Mouse (Mus musculus): ENCODE measurements around the gene Rin2.

Gene Rin2

DNA sequence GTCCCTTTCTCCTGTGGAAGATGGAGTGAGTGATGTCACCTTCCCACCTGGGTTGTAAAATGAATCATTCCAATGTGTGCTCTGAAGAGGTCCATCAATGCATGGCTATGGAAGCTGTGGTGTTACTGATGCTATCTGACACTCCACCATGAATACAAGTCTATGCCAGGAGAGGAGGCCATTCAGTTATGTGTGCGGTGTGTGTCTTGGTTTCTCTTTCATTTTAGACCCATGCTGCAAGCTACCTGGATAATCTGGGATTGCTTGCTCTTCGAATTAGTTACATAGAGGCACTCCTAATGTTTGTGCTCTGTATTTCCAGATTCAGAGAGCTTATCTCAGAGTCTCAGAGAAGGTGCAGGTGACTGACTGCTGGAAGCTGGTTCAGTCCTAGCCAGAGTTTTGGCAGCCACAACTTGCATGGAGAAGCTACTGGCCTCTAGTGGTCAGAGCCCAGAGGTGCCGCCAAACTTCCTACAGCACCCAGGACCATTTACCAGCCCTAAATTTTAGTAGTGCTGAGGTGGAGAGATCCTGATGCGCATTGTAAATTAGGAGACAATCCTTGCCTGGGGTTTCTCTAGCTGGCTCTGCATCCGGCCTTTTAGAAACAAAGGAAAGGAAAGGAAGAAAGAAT is 119.4 kb downstream of the Rin2 start:
- peak; percentile 83 for DNase-seq

DNA sequence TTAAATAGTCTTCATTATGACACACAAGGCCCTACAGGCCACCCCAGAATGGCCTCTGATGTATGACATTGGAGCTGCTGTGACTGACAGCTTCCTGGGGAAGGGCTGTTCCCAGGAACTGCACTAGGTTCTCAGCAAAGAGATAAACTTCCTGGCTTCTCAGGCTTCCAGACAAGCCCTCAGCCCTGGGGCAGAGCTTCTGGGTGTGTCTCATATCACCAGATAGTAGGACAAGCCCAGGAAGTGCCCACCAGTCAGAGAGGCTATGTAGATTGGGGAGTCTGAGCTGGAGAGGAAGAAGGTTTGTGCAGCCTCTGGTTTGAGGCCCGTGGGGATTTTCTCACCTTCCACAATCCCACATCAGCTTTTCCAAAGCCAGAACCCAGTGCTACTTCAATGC is 122.8 kb downstream of the Rin2 start:
- DNase-seq, result no peak

DNA sequence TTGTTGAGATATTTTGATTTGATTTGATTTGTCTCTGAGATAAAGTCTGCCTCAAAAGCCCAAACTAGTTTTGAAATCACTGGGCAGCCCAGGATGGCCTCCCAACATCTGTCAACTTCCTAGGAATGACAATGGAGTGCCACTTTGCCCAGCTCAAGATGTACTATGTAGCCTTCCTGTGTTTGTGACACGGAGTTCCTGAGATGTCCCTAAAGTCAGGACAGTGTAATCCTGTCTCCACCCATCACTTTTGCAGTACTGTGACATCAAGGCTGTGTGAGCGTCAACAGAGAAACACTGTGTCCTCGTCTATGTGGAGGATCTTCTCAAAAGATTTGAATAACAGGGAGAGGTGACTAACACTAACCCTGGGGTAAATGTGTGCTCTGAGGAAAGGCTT is 123.9 kb downstream of the Rin2 start:
- no peak for DNase-seq

DNA sequence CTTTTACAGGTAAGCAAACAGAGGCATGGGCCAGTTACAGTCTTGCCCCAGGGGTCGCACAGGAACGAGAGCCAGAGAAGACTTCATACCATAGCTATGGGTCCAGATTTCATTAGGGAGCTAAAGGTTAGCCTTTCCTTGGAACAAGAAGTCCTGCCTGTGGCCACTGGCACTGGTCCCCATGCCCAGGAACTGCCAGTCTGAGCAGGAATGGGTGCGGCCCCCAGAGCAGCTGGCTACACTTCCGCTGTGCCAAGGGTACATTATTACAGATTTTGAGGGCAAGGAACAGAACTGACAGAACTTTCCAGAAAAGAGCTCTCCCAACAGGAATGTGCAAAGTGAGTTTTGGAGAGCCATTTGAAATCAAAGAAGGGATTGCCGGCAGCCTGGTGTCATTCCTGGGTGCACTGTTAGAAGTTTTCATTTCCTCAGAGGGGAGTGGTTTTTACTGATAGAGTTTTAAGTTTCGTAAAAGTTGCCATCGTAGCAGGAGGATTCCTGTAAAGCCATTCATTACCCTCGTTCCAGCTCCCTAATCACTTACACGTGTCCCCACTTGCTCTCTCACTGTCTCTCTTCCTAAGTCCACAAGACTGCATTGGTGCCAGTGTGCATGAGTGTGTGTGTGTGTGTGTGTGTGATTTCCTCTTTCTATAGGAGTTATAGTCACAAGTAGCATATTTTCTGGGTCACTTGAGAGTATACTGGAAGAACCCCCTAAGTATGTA is 126.5 kb downstream of the Rin2 start:
- DNase-seq, result peak; percentile 62

DNA sequence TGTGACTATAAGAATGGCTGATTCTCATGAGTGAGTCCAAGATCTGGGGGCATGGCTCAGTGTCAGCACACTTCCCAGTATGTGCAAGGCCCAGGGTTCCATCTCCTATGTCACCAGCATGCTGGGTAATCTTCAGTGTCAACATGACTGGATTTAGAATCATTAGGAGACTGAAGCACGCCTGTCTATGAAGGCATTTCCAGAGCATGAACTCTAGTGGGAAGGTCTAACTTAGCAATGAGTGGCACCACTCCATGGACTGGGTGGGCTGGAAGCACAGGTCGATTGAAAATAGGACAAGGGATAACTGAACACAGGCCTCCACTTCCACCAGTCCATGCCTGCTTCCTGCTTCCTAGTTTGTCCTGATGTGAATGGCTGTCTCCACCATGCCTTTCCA is 127.6 kb downstream of the Rin2 start:
- DNase-seq, result no peak

DNA sequence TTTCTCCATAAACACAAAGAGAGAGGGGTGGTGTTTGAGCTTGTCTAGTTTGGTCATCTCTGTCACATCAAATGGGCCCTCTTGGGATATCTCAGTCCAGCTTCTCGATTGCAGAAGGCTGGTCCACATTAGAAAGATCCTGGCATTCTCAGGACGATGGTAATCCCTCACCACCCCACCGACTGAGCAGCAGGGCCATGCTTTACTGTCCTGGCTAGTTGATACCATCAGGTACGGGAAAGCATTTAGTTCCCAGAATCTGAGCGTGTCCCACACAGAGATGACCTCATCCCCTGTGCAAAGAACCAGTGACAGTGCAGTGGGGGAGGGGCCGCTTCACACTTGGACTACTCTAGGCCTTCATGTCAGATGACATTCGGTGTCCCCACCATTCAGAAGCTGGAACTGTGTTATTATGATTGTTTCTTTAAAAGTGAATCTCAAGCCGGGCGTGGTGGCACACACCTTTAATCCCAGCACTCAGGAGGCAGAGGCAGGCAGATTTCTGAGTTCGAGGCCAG is 128.9 kb downstream of the Rin2 start:
- DNase-seq, result no peak

DNA sequence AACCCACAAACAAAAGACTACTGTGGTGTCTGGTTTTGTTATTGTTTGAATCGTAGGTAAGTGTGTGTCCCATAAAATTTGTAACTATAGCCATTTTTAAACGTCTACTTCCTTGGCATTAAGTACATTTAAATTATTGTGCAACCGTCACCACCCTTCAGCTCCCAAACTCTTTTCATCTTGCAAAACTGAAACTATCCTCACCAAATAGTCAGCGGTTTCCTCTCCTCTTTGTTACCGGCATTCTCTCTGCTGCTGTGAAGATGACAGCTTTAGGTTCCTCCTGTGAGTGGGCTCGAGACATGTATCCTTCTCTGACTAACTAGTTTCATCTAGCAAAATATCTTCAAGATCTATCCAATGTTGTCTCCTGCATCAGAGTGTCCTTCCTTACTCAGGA is 129.5 kb downstream of the Rin2 start:
- no peak for DNase-seq

DNA sequence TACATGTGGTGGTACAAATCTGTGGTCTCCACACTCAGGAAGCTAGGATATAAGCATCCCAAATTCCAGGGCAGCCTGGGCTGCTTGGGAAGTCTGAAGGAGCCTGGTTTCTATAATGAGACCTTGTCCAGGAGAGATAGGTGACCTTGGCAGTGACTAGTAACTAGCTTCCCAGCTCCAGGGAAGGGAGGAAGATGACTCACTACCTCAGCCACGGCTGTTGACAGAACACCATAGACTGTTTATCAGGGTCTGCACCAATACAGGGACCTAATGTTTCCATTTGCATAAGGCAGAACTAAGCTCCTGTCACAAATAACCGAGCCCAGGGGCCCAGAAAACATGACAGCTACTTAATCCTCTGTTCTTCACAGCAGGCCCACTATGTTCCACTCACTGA is 132.3 kb downstream of the Rin2 start:
- DNase-seq, result no peak

DNA sequence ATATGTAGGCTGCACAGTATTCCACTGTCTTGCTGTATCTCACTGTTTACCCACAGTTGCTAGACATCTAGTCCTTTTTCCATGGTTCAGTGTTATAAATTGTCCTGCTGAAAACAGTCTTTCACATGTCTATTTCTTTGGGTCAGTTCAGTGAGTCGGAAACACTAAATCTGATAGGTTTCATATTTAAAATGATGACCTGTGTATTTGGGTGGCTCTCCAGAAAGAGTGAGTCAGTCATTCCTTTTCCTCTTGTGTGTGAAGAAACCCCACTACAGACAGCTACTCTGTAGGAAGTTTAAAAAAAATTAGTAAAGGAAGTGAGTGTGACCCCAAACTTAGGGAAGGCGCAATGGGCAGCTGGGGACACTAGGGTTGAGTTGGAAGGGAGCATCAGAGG is 133.2 kb downstream of the Rin2 start:
- no peak for DNase-seq

DNA sequence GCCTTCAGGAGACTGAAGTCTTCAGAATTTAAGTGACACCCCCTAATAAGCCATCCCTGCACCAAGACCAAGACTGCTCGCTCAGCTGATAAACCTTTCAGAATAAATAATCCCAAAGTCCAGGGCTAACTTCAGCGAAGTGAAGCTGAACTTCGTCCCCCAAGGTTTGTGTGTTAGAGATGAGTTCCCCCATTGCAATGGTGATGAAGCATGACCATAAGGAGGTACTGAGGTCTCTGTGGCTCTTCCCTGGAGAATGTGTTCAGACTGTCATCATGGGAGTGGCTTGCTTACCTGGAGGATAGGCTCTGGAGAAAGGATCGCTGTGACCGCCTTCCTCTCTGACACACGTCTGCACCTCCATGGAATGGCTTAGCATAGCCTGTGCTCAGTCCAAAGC is 133.7 kb downstream of the Rin2 start:
- no peak for DNase-seq

DNA sequence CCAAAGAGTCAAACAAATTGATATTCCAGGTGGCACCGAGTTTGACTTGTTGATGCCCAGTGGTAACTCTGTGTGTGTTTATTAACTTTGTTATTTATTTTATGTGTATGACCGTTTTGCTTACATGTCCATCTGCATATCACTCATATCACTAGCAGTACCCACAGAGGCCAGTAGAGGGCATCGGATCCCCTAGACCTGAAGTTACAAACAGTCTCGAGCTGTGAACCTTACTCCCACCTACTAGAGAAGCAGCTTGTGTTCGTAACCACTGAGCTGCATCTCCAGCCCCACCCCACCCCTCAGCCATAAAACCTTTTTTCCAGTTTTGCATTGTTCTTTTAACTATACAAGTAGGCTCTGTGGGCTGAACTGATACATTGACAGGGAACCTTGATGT is 135.7 kb downstream of the Rin2 start:
- no peak for DNase-seq

DNA sequence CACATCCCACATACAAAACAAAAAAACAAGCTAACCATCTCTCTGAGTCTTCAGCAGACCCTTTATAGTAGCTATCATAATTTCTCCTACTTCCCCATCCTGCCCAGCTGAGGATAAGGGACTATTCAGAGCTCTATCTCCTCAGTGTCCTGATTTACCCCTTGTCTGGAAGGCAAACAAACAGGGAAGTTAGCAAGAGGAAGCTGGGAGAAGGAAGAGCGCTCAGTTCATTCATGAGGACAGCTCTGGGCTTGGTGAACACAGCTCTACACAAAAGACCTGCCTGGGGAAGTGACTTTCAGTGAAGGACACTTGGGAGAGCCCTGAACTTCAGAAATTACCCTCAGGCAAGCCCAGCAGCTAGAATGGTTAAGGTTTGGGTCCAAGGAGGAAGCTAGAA is 137.8 kb downstream of the Rin2 start:
- DNase-seq, result no peak

DNA sequence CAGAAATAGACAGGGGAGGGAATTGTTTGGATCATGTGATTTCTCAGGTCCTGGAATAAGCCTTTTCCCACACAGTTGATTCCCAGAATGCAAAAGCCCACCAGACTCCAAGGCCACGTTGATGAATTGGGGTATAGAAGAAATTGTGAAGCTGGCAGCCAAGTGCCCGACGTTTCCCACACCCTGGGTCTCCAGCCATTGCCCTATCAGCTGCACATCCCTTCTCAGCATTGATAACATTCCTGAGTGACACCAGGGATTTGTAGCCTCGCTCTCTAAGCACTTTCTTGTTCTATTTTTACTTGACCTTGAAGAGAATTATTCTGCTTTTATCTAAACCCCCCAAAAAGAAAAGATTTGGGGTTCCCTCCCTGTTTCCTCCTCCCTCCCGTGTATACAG is 142.2 kb downstream of the Rin2 start:
- DNase-seq, result no peak

DNA sequence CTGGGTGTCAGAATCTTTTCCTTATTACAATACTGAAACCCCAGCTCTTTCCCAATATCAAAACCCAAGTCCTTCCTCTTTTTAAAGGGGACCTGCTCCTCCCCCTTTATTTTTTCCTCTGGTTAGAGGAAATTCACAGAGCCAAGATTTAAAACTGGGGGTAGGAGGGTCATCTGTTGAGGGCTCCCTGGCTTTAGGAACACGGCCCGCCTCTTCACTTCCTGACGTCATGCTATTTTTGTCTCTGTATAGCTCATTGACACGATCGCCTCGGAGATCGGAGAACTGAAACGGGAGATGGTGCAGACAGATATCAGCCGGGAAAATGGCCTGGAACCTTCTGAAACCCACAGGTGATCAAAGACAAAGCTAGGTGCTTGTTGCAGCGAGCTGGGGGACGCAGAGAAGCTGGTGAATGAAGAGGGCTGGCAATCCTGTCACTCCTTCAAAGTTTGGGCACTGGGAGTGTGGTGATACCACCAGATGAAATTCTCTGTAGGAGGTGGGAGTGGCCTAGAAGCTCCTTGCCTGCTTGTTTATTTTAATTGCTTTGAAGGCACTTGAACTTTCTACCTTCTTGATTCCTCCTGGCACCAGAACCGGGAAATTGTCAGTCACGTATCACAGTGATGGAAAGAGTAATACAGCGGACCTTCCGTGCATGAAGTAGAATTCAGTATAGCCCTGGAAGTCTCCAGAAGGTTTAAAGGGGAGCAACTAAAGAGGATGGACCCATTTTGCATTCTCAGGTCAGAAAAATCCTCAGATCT is 147.2 kb downstream of the Rin2 start:
- peak; percentile 52 for DNase-seq

DNA sequence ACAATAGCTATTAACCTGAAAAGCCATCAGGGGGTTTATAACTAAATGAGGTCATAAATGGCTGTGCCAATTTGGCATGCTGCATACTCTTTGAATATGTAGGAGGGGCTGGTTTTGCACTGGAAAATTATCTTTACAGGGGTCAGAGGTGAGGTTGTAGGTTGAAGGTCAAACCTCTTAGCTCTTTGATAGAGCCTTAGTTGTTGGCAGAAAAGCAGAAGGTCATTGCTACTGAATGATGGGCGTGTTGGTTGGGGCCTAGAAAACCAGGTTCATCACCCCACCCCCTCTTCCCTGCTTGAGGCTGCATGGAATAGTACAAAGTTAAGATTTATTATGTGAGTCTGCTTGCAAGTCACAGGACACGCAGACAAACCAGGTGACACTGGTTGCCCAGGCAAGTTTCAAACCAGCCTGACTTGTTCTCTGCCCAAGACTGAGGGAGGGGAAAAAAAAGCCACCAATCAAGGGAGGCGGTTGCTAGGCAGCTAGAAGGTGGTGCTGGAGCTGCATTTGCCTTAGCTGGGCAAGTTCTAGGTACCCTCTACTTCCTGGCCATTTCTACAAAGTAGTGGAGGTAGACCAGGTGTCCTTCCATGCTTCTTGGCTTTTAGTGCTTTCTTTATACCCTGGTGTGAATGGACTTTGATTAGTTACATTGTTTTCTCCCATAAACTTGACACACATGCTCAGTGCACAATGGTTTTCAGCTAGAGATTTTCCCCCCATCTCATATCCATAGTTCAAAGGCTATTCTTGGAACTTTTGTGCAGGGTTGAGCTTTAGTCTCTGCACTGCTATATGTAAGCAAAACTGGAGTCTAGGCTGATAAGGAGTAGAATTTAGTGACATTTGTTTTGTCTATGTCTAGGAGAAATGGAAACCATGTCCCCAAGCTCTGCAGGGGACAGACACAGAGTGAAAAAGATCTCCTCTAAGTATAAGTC is 148.0 kb downstream of the Rin2 start:
- DNase-seq, result peak; percentile 71

DNA sequence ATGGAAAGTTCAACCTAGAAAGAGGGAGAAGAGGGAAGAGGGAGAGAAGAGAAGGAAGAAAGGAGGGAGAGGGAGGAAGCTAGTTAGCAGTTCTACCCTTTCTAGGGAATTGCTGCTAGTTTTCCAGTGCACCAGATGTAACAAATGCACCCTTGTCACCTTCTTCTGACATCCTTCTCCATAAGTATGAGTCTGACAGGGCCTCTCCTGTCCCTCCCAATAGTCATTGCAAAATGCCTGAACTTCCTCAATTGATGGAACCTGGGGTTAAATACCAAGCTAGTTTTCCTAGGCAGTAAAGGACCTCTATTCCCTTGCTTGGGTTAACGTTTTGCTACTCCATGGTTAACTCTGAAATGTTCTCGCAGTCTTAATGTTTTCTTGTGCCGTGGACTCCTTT is 149.7 kb downstream of the Rin2 start:
- no peak for DNase-seq

DNA sequence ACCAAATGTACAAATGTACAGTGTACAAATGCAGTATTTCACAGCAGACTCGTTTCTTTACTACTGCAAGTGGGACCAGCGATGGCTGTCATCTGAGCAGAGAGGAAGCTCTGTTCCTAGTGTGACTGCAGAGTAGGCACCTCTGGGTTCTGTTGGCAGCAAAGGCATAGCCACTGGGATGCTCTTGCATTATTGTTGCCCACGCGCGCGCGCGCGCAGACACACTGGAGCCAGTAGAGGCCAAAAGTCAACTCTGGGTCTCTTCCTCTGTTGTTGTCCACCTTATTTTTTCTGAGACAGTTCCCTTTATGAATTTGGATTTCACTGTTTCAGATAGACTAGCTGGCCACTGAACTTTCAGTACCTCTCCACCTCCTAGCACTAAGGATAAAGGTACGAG is 150.2 kb downstream of the Rin2 start:
- DNase-seq, result no peak

DNA sequence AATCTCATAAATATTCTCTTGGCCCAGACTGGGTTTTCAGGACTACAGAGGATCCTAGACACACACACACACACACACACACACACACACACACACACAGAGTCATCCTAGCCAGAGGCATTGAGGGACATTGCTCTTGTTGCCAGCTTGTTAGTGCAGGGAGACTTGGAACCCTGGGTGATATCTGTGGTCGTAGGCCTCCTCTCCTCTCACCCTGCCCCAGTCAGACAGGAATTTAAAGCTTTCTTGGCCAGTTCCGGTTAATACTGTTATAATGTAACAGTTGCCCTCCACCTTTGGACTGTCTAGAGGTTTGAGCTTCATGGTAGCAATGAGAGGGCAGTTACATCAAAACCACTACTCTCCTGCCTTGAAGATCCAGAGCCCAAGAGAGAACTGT is 152.9 kb downstream of the Rin2 start:
- DNase-seq, result peak; percentile 54

DNA sequence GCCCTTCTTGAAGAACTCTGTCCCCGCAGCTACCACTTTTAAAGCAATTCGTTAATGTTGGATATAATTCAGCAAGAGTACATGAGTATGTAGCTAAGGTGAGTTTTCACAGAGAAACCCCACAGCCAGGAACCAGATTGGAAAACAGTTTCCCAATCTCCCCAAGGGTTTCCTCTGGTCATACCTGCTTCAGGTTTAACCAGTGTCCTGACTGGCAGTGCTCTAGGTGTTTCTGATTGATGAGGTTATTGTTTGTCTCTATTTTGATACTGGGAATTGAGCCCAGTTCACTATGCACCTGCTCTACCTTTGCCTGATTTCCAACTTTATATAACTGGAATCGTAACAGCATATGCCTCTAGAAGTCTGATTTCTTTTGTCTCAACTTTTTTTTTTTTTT is 153.6 kb downstream of the Rin2 start:
- DNase-seq, result no peak

DNA sequence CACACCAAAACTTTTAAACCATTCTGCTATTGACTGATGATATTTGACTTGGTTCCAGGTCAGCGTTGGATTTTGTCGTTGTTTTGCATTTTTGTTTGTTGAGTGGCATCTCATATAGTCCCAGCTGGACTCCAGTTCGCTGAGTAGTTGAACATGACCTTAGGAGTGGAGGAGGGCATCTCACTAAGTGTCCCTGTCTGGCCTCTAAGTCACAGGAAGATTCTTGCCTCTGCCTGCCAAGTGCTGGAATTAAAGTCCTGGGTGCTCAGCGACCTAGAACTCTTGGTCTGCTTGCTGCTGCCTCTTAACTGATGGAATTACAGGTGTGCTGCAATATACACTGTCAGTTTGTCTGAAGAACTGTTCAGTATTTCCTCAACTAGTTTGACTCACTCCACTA is 154.2 kb downstream of the Rin2 start:
- DNase-seq, result peak; percentile 40

DNA sequence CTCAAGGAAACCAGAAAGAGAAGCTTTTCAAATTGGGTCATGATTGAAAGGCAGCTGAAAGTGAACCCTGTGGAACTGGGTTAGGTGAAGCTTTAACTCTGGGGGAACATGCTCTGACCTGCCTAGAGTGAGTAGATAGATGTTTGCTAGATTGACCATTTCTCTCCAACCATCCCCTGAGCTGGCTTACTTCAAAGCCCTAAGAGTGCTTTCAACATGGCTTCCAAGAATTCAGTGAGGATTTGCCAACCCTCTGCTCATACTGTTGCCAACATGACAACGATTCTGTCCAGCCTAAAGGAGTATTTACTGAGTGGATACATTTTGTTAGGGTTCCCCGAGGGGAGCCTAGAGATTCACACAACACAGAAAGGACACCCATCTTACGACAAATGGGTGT is 155.4 kb downstream of the Rin2 start:
- DNase-seq, result no peak

DNA sequence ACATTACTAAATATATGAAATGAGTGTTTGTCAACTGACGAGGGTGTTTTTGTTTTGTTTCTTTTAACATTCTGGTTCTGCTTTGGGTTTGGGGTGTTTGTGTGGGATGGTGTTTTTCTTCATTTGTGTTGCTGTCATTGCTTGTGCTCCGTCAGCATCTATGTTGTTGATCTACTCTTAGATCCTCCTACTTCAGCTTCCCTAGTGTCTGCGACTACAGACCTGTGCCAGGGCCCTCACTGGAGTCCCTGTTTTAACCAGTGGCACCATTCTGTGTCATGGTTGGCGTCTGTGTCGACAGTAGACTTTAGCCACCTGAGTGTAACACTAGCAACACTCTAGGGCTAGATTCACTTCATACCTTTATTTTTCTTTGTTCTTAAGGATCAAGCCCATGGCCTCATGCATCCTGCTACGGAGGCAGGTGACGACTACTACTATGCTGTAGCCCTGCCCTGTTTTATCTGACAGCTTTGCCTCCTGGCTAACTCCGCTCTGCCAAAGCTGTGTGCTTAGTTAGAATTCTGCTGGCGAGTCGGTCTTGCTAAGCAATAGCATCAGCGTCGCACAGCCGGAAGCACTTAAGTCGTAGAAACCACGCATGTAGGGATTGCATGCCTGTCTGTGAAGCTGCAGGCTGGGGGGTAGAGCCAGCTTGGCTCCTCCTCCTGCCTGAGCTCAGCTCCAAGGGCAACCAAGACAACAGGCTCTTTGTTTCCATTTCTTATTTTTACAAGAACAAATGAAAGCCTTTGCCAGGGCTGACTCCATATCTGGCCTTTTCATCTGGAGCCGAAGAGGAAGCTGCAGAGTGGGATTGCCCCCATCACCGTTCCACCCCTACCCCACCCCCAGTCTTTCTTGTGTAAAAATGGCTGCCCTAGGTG is 157.2 kb downstream of the Rin2 start:
- peak; percentile 45 for DNase-seq
